Mouse (Mus musculus) liver, postnatal 0 days (tissue): ENCODE data around the gene Shd. TPM values are rescaled to one million over a fixed set of nuclear protein-coding genes. Genes with fewer than 3 reads are reported as not detected.

Source experiments
- ATAC-seq: fragments of 200-750 bp; cut with Nextera tagmentation; 2 replicates; pipeline ENCODE4 v1.8.0; 2017; ENCODE audit warnings: mild to moderate bottlenecking, moderate library complexity
- DNase-seq: peaks from one replicate; pipeline ENCODE4 v3.0.0-alpha.2; 2016
- H3K27ac ChIP-seq: fragments of 300-500 bp; sonication (generic); 2 replicates; pipeline ENCODE4 v1.5.1; 2014; ENCODE audit warnings: antibody characterized with exemption, moderate library complexity, mild to moderate bottlenecking, low read depth
- H3K27me3 ChIP-seq: fragments of 300-500 bp; sonication (generic); 2 replicates; pipeline ENCODE4 v1.6.1; 2014; ENCODE audit warnings: low read length, control low read depth, mixed read lengths; ENCODE audit not compliant: insufficient read depth
- H3K36me3 ChIP-seq: fragments of 300-500 bp; sonication (generic); replicated peaks from 2 replicates; pipeline ENCODE4 v1.6.1; 2014; ENCODE audit warnings: mild to moderate bottlenecking, control low read depth, low read length, moderate library complexity, mixed read lengths; ENCODE audit not compliant: insufficient read depth
- H3K4me1 ChIP-seq: fragments of 300-500 bp; sonication (generic); 2 replicates; pipeline ENCODE4 v1.6.1; 2014; ENCODE audit warnings: antibody characterized with exemption, mild to moderate bottlenecking, control low read depth; ENCODE audit not compliant: insufficient read depth
- H3K4me2 ChIP-seq: fragments of 300-500 bp; sonication (generic); 2 replicates; pipeline ENCODE4 v1.6.1; 2014; ENCODE audit warnings: low read depth, mild to moderate bottlenecking, low read length, moderate library complexity, mixed read lengths
- H3K4me3 ChIP-seq: fragments of 300-500 bp; sonication (generic); 2 replicates; pipeline ENCODE4 v1.5.1; 2014; ENCODE audit warnings: low read depth, low read length
- H3K9ac ChIP-seq: fragments of 300-500 bp; sonication (generic); replicated peaks from 2 replicates; pipeline ENCODE4 v1.6.1; 2014; ENCODE audit warnings: mild to moderate bottlenecking, moderate library complexity
- H3K9me3 ChIP-seq: fragments of 300-500 bp; sonication (generic); 2 replicates; pipeline ENCODE4 v1.6.1; 2016; ENCODE audit warnings: mild to moderate bottlenecking, control low read depth, low read length, mixed read lengths
- CTCF ChIP-seq: sonication (generic); IDR thresholded peaks from 2 replicates; pipeline ENCODE4 v1.5.1; 2016; ENCODE audit warnings: antibody characterized with exemption, low read depth
- EP300 ChIP-seq: IDR thresholded peaks from 2 replicates; pipeline ENCODE4 v1.6.1; 2016; ENCODE audit warnings: antibody characterized with exemption, low read depth, mild to moderate bottlenecking
- WGBS: fragments of 180-500 bp; shearing (Covaris S2); extraction: QIAGEN DNeasy Blood & Tissue Kit; methylation state at CpG from one replicate; pipeline ENCODE4 v1.1.7; 2014; ENCODE audit not compliant: insufficient replicate concordance; 5-methylcytosine and 5-hydroxymethylcytosine counted together
- polyA plus RNA-seq: library from polyadenylated mRNA; unstranded; fragments of >200 nt; fragmentation: Nextera tagmentation; extraction: Ambion mirVana; gene quantifications from 2 replicates; pipeline ENCODE4 v1.2.1, GENCODE M21; 2015

Shd gene
- polyA plus RNA-seq, 1 experiment from 2014 or later: 0.26 TPM

DNA sequence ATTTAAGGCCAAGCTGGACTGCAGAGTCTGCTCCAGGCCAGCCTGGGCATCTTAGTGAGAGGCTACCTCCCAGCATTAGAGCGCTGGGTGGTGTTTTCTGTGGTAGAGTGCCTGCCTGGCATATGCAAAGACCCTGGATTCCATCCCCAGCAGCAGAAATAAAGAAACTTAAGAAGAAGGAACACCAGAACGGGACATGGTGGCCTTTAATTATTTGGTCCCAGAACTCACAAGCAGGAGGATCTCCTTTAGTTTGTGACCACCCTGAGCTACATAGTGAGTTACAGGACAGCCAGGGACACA is 11.7 kb upstream of the Shd start:
- Histone ChIP-seq H3K4me3 (peak overlapping the region; percentile 55), H3K4me1 (peaks cover 23% of the 10 kb centered on the region), H3K27me3 (no peaks in the 10 kb centered on the region), H3K27ac (peak overlapping the region; percentile 89), H3K4me2 (peak overlapping the region; percentile 74), H3K9ac (peak overlapping the region; percentile 59), H3K9me3 (no peaks in the 10 kb centered on the region), H3K36me3 (peaks cover 10% of the 10 kb centered on the region)
- TF ChIP-seq CTCF: no peak
- no peak for TF ChIP-seq EP300
- no peak for DNase-seq
- WGBS: 33% methylated on average over 2 of the region's 2 CpGs
- no peak for ATAC-seq

DNA sequence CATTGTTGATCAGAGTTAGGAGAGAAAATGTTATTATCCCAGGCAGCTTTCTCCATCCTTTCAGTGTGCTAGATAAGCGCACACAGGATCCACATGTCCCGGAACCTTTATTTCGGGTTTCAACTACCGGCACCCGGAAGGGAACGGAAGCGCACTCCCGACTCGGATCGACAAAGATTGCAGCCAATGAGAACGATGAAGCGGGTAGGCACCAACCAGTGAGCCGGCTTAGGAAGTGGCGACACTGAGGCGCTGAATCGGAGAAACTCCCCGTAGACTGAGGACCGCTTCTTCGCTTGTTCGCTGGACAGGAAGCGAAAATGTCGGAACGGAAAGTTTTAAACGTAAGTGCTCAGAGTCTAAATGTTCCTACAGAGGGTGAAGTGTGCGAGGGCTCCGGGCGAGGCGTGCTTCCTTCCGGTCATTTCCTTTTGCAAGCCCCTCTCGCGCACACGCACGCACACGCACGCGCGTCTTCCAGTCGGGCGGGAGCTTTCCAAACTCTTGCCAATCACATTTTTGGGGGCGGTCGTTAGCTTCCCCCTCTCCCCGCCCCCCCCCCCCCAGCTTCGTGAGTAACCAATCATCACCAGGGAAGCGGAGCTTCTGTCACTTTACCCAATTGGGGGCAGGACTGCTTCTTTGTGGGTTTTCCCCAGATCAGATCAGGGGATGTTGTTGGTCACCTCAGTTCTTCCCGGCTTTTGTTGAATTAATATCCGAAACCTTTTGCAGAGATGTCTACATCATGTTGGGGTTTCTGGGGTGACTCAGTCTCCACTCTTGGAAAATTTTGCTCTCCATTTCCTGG is 11.1 kb upstream of the Shd start, which contains the start of gene Yju2:
Gene Yju2, plus strand, starts transcription at position 182 of the 811 bp plus-strand sequence.
- Histone ChIP-seq H3K27me3 (no peaks in the 10 kb centered on the region), H3K4me1 (peaks cover 23% of the 10 kb centered on the region), H3K36me3 (peaks cover 10% of the 10 kb centered on the region), H3K4me2 (peak within 1 kb of the TSS; percentile 74), H3K9ac (peak within 1 kb of the TSS; percentile 59), H3K9me3 (no peaks in the 10 kb centered on the region), H3K4me3 (peak within 1 kb of the TSS; percentile 55), H3K27ac (peak within 1 kb of the TSS; percentile 89)
- TF ChIP-seq EP300: no peak
- TF ChIP-seq CTCF: no peak; the same call in 1 of the 2 replicates
- ATAC-seq (peak; percentile 94), DNase-seq (peak; percentile 93)
- WGBS: under 1% methylated on average over 45 of the region's 46 CpGs

DNA sequence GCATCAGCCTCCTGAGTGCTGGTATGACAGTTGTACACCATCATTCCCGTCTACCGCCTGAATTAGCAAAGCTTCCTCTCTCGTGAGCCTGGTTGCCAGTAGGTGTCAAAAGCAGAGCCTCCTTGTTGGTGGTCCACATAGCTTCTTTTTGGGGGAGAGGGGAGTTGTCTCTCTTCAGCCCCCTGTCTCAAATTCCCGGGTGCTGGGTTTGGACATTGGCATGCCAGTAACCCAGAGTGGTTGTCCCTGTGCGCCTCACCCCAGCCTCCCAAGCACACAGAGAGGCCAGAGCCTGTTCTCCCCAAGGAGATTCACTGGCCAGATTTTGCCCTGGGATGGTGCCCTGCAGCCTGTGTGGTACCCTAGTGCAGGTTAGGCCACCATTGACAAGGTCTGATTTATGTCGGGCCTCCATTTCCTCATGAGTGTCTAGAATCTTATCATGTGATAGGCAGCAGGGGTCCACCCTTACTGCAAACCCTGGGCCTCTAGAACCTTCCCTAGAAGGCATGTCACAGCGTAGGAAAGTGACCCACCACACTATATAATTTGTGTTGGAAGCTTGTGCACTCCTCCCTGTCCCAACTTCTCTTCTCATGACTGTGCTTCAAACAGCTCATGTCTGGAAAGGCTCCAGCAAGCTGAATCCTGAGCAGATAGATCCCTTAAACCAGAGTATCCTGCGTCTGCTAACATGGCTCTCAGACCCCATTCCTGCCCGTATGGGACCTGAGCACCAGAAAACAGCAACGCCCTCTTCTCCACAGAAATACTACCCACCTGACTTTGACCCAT is 10.1 kb upstream of the Shd start:
- Histone ChIP-seq H3K27me3 (no peaks in the 10 kb centered on the region), H3K27ac (peak overlapping the region; percentile 89), H3K4me3 (peak overlapping the region; percentile 55), H3K4me1 (peaks cover 23% of the 10 kb centered on the region), H3K36me3 (peaks cover 18% of the 10 kb centered on the region), H3K4me2 (peak overlapping the region; percentile 74), H3K9ac (peak overlapping the region; percentile 59), H3K9me3 (no peaks in the 10 kb centered on the region)
- WGBS: 66% methylated on average over 10 of the region's 10 CpGs
- DNase-seq (peak; percentile 12), ATAC-seq (no peak)
- TF ChIP-seq EP300: no peak
- no peak for TF ChIP-seq CTCF

DNA sequence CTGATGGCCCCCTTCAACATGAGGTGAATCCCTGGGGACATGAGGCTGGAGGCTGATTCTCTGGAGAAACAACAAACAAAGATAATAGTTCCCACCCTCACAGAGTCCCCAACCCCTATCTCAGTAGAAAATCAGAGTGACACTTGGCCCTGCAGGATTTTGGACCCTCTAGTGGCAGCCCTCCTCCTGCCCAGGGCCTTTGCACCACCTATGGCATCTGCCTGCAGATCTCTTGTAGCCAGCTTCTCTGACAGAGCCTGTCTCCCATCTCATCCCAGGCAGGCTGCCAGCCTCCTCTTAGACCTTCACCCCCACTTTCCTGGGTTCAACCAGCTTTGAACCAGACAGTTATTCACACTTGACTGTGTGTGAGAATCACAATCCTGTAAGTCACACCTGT is 9.5 kb upstream of the Shd start:
- no peaks in the 10 kb centered on the region for H3K9me3 ChIP-seq
- H3K27ac ChIP-seq: no peak overlapping the region
- DNase-seq: no peak
- H3K36me3 ChIP-seq: peaks cover 23% of the 10 kb centered on the region
- no peak for ATAC-seq
- no peak overlapping the region for H3K4me3 ChIP-seq
- no peak for TF ChIP-seq CTCF
- no peak for TF ChIP-seq EP300
- no peak overlapping the region for H3K9ac ChIP-seq
- H3K27me3 ChIP-seq: no peaks in the 10 kb centered on the region
- peaks cover 23% of the 10 kb centered on the region for H3K4me1 ChIP-seq
- no peak overlapping the region for H3K4me2 ChIP-seq

DNA sequence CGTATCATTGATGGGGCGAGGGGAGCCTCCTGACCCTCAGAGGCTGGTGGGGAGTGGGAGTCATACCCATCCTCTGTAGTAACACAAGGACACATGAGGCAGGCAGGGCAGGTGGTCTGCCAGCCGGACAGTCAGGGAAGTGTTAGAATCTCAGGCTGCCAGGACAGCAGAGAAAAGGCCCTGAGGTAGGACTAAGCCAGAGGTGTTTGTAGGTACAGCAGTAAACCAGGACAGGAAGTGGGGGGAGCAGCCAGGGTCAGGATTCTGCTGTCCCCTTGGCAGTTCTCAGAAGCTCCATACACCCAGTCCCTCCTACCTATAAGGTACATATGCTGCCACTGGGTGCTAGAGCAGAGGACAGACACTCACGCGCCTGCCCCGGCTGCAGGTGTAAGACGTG is 8.6 kb upstream of the Shd start:
- peaks cover 31% of the 10 kb centered on the region for H3K36me3 ChIP-seq
- WGBS: 81% methylated on average over 7 of the region's 7 CpGs
- peaks cover 17% of the 10 kb centered on the region for H3K4me1 ChIP-seq

DNA sequence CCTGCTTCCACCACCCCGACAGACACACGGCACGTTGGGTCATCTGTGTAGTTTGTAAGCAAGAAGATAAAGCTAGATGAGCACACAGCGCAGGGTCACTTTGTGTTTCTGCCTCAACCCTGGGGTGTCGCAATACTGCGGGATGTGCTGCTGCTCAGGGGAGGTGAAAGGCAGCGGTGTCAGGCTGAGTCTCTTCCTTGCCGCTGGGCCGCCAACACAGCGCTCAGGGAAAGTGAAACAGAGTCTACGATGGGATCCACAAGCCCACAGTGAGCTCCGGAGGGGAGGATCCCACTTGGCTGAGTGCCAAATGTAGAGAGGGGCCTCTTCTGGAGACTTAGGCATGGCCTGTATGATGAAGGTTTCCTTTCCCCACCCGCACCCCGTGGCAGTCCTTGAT is 7.1 kb upstream of the Shd start:
- ATAC-seq (peak; percentile 18), DNase-seq (peak; percentile 74)
- Histone ChIP-seq H3K27me3 (no peaks in the 10 kb centered on the region), H3K4me1 (peaks cover 13% of the 10 kb centered on the region), H3K4me2 (peak overlapping the region; percentile 11), H3K9ac (no peak overlapping the region), H3K27ac (peak overlapping the region; percentile 50), H3K36me3 (peaks cover 38% of the 10 kb centered on the region), H3K4me3 (no peak overlapping the region), H3K9me3 (no peaks in the 10 kb centered on the region)
- no peak for TF ChIP-seq EP300
- no peak for TF ChIP-seq CTCF
- 50% methylated on average over 14 of the region's 14 CpGs for WGBS

More for the DNA sequence above, 8.6 kb upstream of the Shd start:
- H3K27ac ChIP-seq: no peak overlapping the region
- H3K4me2 ChIP-seq: no peak overlapping the region
- no peaks in the 10 kb centered on the region for H3K27me3 ChIP-seq
- DNase-seq: peak; percentile 11
- H3K4me3 ChIP-seq: no peak overlapping the region
- H3K9me3 ChIP-seq: no peaks in the 10 kb centered on the region
- TF ChIP-seq CTCF: no peak
- TF ChIP-seq EP300: no peak
- H3K9ac ChIP-seq: no peak overlapping the region
- no peak for ATAC-seq
